Mouse (Mus musculus) spleen, adult 2 months (tissue): ENCODE measurements around the gene L2hgdh.

Source experiments
- CTCF ChIP-seq: fragments of 200-500 bp; IDR thresholded peaks from 2 replicates; pipeline ENCODE4 v1.5.1; 2011; ENCODE audit warnings: mild to moderate bottlenecking, inconsistent platforms; ENCODE audit not compliant: insufficient read depth, insufficient read length, insufficient replicate concordance; ENCODE audit errors: extremely low read depth
- POLR2A ChIP-seq: fragments of 200-500 bp; IDR thresholded peaks from 2 replicates; pipeline ENCODE4 v1.6.1; 2011; ENCODE audit warnings: low read depth, low read length, inconsistent platforms

GRCm38 (mm10) chr12:69676157-69676556 lies 48.5 kb downstream of the L2hgdh start:
- TF ChIP-seq POLR2A (no peak), CTCF (no peak)
